Mouse (Mus musculus) midbrain, embryonic 16.5 days (tissue): ENCODE results near the gene Laptm4a. TPM values are rescaled to one million over a fixed set of nuclear protein-coding genes. Genes with fewer than 3 reads are reported as not detected.

Source experiments
- ATAC-seq: fragments of 200-750 bp; cut with Nextera tagmentation; 2 replicates; pipeline ENCODE4 v1.8.0; 2017; ENCODE audit warnings: moderate TSS enrichment
- H3K27ac ChIP-seq: fragments of 300-500 bp; sonication (generic); 2 replicates; pipeline ENCODE4 v1.5.1; 2014; ENCODE audit warnings: mild to moderate bottlenecking, low read length, mixed read lengths
- H3K27me3 ChIP-seq: fragments of 300-500 bp; sonication (generic); 2 replicates; pipeline ENCODE4 v1.6.1; 2014; ENCODE audit warnings: low read depth, low read length, mixed read lengths; ENCODE audit not compliant: control insufficient read depth, insufficient read depth
- H3K36me3 ChIP-seq: fragments of 300-500 bp; sonication (generic); 2 replicates; pipeline ENCODE4 v1.6.1; 2014; ENCODE audit warnings: mild to moderate bottlenecking, low read length, moderate library complexity, mixed read lengths; ENCODE audit not compliant: control insufficient read depth, insufficient read depth
- H3K4me1 ChIP-seq: fragments of 300-500 bp; sonication (generic); 2 replicates; pipeline ENCODE4 v1.6.1; 2014; ENCODE audit warnings: mild to moderate bottlenecking, low read length, mixed read lengths; ENCODE audit not compliant: control insufficient read depth, insufficient read depth
- H3K4me2 ChIP-seq: fragments of 300-500 bp; sonication (generic); 2 replicates; pipeline ENCODE4 v1.6.1; 2014; ENCODE audit warnings: mild to moderate bottlenecking, low read length, mixed read lengths
- H3K4me3 ChIP-seq: fragments of 300-500 bp; sonication (generic); 2 replicates; pipeline ENCODE4 v1.5.1; 2014; ENCODE audit warnings: low read depth, mild to moderate bottlenecking, low read length, moderate library complexity, mixed read lengths
- H3K9ac ChIP-seq: fragments of 300-500 bp; sonication (generic); 2 replicates; pipeline ENCODE4 v1.6.1; 2014; ENCODE audit warnings: low read depth, low read length, mixed read lengths
- H3K9me3 ChIP-seq: fragments of 300-500 bp; sonication (generic); replicated peaks from 2 replicates; pipeline ENCODE4 v1.6.1; 2014; ENCODE audit warnings: mild to moderate bottlenecking, low read length, mixed read lengths; ENCODE audit not compliant: control insufficient read depth, poor library complexity, severe bottlenecking
- WGBS: fragments of 180-500 bp; shearing (Covaris S2); extraction: QIAGEN DNeasy Blood & Tissue Kit; methylation state at CpG from one replicate; pipeline ENCODE4 v1.1.7; 2014; 5-methylcytosine and 5-hydroxymethylcytosine counted together
- polyA plus RNA-seq: library from polyadenylated mRNA; unstranded; fragments of >200 nt; fragmentation: Nextera tagmentation; extraction: Ambion mirVana; gene quantifications from 2 replicates; pipeline ENCODE4 v1.2.1, GENCODE M21; 2015

Gene Laptm4a
- polyA plus RNA-seq, 1 experiment from 2014 or later = 190 TPM

DNA sequence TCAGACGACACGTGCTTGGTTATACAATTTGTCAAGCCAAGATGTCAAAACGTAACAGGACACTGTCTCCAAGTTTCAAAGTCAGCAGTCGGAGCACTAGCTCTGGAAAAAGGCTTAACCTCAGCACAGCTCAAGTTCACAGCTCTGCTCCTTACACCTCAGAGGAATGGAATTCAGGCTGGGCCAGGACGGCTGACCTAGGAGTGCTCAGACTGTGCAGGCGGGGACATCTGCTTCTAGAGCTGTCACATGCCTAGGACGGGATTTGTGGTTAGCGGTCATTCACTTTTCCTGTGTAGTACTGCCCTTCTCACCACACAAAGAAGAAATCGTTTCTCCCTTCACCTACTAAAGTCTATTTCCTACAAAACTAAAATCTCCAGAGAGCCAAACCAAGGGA is 48.4 kb downstream of the Laptm4a start:
- Histone ChIP-seq H3K4me2 (no peak overlapping the region), H3K4me3 (no peak overlapping the region), H3K27me3 (no peaks in the 10 kb centered on the region), H3K9ac (no peak overlapping the region), H3K27ac (no peak overlapping the region), H3K4me1 (peaks cover 9% of the 10 kb centered on the region), H3K36me3 (no peaks in the 10 kb centered on the region), H3K9me3 (no peaks in the 10 kb centered on the region)
- WGBS = 51% methylated on average over 9 of the region's 9 CpGs
- no peak for ATAC-seq

DNA sequence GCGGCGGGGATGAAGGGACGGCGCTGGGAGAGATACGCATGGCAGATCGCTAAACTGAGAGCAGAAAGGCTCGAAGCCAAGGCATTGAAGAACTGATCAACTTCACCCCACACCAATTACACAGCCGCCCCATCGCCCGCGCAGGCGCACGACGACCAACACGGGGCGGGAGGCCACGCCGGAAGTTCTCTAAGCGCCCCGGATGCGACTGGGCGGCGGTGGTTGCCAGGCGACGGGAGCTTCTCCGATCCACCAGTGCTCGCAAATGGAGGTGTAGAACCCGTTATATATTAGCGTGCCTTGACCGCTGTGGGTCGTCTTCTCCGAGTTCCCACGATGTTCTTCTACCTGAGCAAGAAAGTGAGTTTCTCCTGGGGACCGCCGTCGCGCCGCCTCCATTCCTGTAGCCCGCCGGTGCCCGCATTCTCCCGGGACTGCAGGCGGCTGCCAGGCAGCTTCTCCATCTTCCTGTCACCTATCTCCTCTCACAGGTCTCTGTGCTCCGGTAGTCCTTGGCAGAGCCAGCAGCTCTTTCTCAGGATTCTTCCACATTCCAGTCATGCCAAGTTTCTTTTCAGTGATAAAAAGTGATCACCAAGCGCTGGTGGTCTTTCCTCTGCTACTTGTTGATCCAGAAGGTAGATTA is 52.5 kb downstream of the Laptm4a start, which contains the start of gene Wdr35:
Gene Wdr35, plus strand, starts transcription at position 73 of the 646 bp plus-strand sequence.
- H3K4me1 ChIP-seq = peaks cover 14% of the 10 kb centered on the region
- whole genome bisulfite sequencing = under 1% methylated on average over 45 of the region's 45 CpGs
- peak within 1 kb of the TSS; percentile 55 for H3K4me2 ChIP-seq
- peak; percentile 99 for ATAC-seq
- peak within 1 kb of the TSS; percentile 63 for H3K4me3 ChIP-seq
- no peaks in the 10 kb centered on the region for H3K27me3 ChIP-seq
- no peaks in the 10 kb centered on the region for H3K9me3 ChIP-seq
- H3K27ac ChIP-seq = peak within 1 kb of the TSS; percentile 86
- H3K36me3 ChIP-seq = peaks cover 5% of the 10 kb centered on the region
- H3K9ac ChIP-seq = peak within 1 kb of the TSS; percentile 73

DNA sequence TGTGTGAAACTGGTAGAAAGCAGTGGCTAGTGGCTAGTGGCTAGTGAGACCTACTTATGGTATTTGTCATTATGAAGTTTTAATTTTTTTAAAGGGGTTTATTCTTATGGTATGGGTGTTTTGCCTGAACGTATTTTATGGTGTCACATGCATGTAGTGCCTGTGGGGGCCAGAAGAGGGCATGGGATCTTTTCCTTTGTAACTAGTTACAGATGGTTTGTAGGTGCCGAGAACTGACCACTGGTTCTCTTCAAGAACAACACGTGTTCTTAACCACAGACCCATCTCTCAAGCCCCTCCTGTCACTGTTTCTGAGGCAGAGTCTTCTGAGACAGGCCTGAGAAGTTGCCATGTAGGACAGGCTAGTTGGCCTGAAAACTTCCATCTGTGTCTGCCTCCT is 53.6 kb downstream of the Laptm4a start:
- H3K4me3 ChIP-seq = no peak overlapping the region
- H3K36me3 ChIP-seq = peaks cover 12% of the 10 kb centered on the region
- H3K27me3 ChIP-seq = no peaks in the 10 kb centered on the region
- H3K27ac ChIP-seq = no peak overlapping the region
- ATAC-seq = no peak
- peaks cover 14% of the 10 kb centered on the region for H3K4me1 ChIP-seq
- H3K9me3 ChIP-seq = no peaks in the 10 kb centered on the region
- WGBS = 86% methylated on average over 3 of the region's 3 CpGs
- no peak overlapping the region for H3K9ac ChIP-seq
- peak overlapping the region; percentile 55 for H3K4me2 ChIP-seq

Other genes starting within 250 kb of the Laptm4a start
- 48.9 and 55.1 TPM in 2 replicates for gene Pum2, start 247.5 kb upstream of the Laptm4a start, polyA plus RNA-seq
- gene Sdc1, start 150.3 kb upstream of the Laptm4a start, polyA plus RNA-seq = 16.7 and 19.0 TPM in 2 replicates
- 0.11 and 0.15 TPM in 2 replicates for gene Matn3, start 26.3 kb downstream of the Laptm4a start, polyA plus RNA-seq
- 25.4 and 25.5 TPM in 2 replicates for gene Wdr35, start 52.2 kb downstream of the Laptm4a start, polyA plus RNA-seq
- 6.0 and 7.0 TPM in 2 replicates for gene Ttc32, start 108.3 kb downstream of the Laptm4a start, polyA plus RNA-seq